Mouse (Mus musculus): ENCODE results near the gene Sprr3. TPM values are rescaled to one million over a fixed set of nuclear protein-coding genes. Genes with fewer than 3 reads are reported as not detected.
"Not testable (repeated sequence)": the region's sequence is repeated elsewhere in the genome, so short reads cannot be mapped to it uniquely, and the experiment has no call there.

Gene Sprr3
- not detected in 2 replicates for polyA plus RNA-seq (2012; rRNA removed)

DNA sequence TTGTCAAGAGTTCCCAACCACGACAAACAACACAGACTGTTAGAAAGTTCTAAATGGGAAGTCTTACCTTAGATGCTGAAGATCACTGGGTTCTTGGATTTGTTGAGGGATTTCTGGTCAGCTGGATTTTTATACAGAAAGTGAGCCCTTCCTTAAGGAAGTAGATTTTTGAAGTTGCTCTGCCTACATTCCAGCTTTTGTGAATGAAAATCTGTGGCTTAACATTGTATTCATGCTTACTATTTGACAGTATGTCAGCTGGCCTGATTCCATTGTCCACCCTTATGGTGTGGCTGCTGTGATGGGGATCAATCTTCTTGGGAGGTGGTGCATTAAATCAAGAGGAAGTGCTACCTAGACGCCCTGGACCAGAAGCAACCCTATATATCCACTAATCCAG is at the start of gene Sprr3:
Gene Sprr3 (minus strand): TSS at position 101 of the 400 bp plus-strand sequence.
- H3K27ac ChIP-seq (ENCODE audit: insufficient read depth, low read length), result no peak within 1 kb of the TSS
- WGBS, result 64% methylated on average over 2 of the region's 2 CpGs

GRCm38 (mm10) chr3:92508185-92508584 is 49.7 kb upstream of the Sprr3 start:
- DNase-seq (ENCODE audit: low read depth in 1 of 2, low spot score in 2 of 2), result no peak
- WGBS, result 85% methylated on average over 1 of the region's 1 CpGs
- H3K4me3 ChIP-seq (ENCODE audit: extremely low read depth, insufficient read depth, insufficient read length), result no peak overlapping the region
- no peak overlapping the region for H3K27ac ChIP-seq (ENCODE audit: insufficient read depth, low read length)
- TF ChIP-seq POLR2A (IDR thresholded peaks at IDR 0.05; ENCODE audit: low read depth, low read length) (no peak), CTCF (IDR thresholded peaks at IDR 0.05; ENCODE audit: extremely low read depth, insufficient read depth, insufficient read length, insufficient replicate concordance) (no peak)
- H3K36me3 ChIP-seq (ENCODE audit: control insufficient read depth, insufficient read depth, low read length), result no peaks in the 10 kb centered on the region
- no peaks in the 10 kb centered on the region for H3K4me1 ChIP-seq (ENCODE audit: control insufficient read depth, insufficient read depth, insufficient read length)
- H3K27me3 ChIP-seq (ENCODE audit: control insufficient read depth, insufficient read depth, low read length), result no peaks in the 10 kb centered on the region

More for the DNA sequence above, at the start of gene Sprr3:
- no peaks in the 10 kb centered on the region for H3K36me3 ChIP-seq (ENCODE audit: control insufficient read depth, insufficient read depth, low read length)
- DNase-seq (ENCODE audit: low read depth in 1 of 2, low spot score in 2 of 2), result no peak
- no peaks in the 10 kb centered on the region for H3K4me1 ChIP-seq (ENCODE audit: control insufficient read depth, insufficient read depth, insufficient read length)
- H3K27me3 ChIP-seq (ENCODE audit: control insufficient read depth, insufficient read depth, low read length), result no peaks in the 10 kb centered on the region
- no peak within 1 kb of the TSS for H3K4me3 ChIP-seq (ENCODE audit: extremely low read depth, insufficient read depth, insufficient read length)
- TF ChIP-seq POLR2A (IDR thresholded peaks at IDR 0.05; ENCODE audit: low read depth, low read length) (no peak), CTCF (IDR thresholded peaks at IDR 0.05; ENCODE audit: extremely low read depth, insufficient read depth, insufficient read length, insufficient replicate concordance) (no peak)

DNA sequence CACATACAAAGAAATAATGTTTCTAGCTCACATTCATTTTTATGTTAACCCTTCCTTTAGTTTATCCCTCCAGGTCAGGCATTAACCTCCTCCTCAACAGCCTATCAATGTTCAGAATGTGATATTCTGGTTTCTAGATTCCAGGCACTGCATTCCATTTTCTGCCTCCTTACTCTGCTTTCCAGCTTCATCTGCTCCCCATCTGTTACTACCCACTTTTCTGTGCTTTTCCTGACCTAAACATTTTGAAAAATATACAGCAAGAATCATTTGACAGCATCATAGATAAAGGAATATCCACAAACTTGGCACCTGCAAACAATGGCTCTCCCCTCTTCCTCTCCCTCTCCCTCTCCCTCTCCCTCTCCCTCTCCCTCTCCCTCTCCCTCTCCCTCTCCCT is 45.0 kb upstream of the Sprr3 start:
- no peaks in the 10 kb centered on the region for H3K4me1 ChIP-seq (ENCODE audit: control insufficient read depth, insufficient read depth, insufficient read length)
- no peak overlapping the region for H3K27ac ChIP-seq (ENCODE audit: insufficient read depth, low read length)
- no peak for DNase-seq (ENCODE audit: low read depth in 1 of 2, low spot score in 2 of 2)
- no peaks in the 10 kb centered on the region for H3K27me3 ChIP-seq (ENCODE audit: control insufficient read depth, insufficient read depth, low read length)
- no peaks in the 10 kb centered on the region for H3K36me3 ChIP-seq (ENCODE audit: control insufficient read depth, insufficient read depth, low read length)
- TF ChIP-seq POLR2A (IDR thresholded peaks at IDR 0.05; ENCODE audit: low read depth, low read length), result no peak
- no peak for TF ChIP-seq CTCF (IDR thresholded peaks at IDR 0.05; ENCODE audit: extremely low read depth, insufficient read depth, insufficient read length, insufficient replicate concordance)
- no peak overlapping the region for H3K4me3 ChIP-seq (ENCODE audit: extremely low read depth, insufficient read depth, insufficient read length)

DNA sequence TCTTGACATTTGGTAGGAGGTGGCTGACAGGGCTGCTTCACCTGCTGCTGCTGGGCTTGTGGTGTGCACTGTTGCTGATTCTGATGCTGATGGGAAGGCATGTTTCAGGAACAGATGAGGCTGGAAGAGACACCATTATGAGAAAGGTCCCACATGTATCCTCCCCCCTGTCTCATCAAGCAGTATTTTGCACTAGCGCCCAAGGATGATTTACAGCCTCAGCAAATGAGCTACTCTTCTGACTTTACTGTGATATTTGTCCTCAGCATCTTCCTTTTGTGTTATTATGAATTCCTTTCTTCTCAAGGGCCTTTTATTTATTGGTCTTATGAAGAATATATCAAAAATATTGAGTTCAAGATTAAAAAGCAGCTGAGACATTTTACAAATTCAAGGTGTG is 41.9 kb upstream of the Sprr3 start, which contains the start of gene Sprr4:
Gene Sprr4 (minus strand): TSS at position 101 of the 400 bp plus-strand sequence.
- TF ChIP-seq POLR2A (IDR thresholded peaks at IDR 0.05; ENCODE audit: low read depth, low read length) (no peak), CTCF (IDR thresholded peaks at IDR 0.05; ENCODE audit: extremely low read depth, insufficient read depth, insufficient read length, insufficient replicate concordance) (no peak)
- WGBS, result 90% methylated on average over 1 of the region's 1 CpGs
- no peaks in the 10 kb centered on the region for H3K36me3 ChIP-seq (ENCODE audit: control insufficient read depth, insufficient read depth, low read length)
- H3K4me1 ChIP-seq (ENCODE audit: control insufficient read depth, insufficient read depth, insufficient read length), result no peaks in the 10 kb centered on the region
- no peaks in the 10 kb centered on the region for H3K27me3 ChIP-seq (ENCODE audit: control insufficient read depth, insufficient read depth, low read length)
- no peak within 1 kb of the TSS for H3K27ac ChIP-seq (ENCODE audit: insufficient read depth, low read length)
- no peak within 1 kb of the TSS for H3K4me3 ChIP-seq (ENCODE audit: extremely low read depth, insufficient read depth, insufficient read length)
- no peak for DNase-seq (ENCODE audit: low read depth in 1 of 2, low spot score in 2 of 2)

GRCm38 (mm10) chr3:92490262-92490661 is 31.7 kb upstream of the Sprr3 start:
- not testable (repeated sequence) for H3K4me3 ChIP-seq (ENCODE audit: extremely low read depth, insufficient read depth, insufficient read length); H3K27ac ChIP-seq (ENCODE audit: insufficient read depth, low read length); H3K36me3 ChIP-seq (ENCODE audit: control insufficient read depth, insufficient read depth, low read length); DNase-seq (ENCODE audit: low read depth in 1 of 2, low spot score in 2 of 2); H3K4me1 ChIP-seq (ENCODE audit: control insufficient read depth, insufficient read depth, insufficient read length); H3K27me3 ChIP-seq (ENCODE audit: control insufficient read depth, insufficient read depth, low read length)

DNA sequence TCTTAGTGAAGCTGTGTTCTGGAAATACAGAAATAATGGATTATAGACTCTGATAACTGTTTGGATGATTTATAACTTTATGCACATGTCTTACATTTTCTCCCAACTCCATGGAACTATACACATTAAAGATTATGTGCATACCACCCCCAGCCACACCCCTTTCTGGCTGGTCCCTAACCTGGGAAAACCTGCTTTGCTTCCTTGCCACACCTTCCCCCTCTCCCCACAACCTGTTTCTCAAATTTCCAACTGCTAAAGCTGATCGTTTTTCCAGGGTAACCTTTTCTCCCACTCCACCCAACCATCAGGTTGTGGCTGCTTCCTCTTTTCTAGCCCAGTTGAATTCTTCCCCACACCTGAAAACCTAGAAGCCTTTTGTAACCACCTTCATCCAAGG is 27.8 kb upstream of the Sprr3 start:
- H3K27me3 ChIP-seq (ENCODE audit: control insufficient read depth, insufficient read depth, low read length), result no peaks in the 10 kb centered on the region
- H3K4me3 ChIP-seq (ENCODE audit: extremely low read depth, insufficient read depth, insufficient read length), result no peak overlapping the region
- TF ChIP-seq POLR2A (IDR thresholded peaks at IDR 0.05; ENCODE audit: low read depth, low read length) (no peak), CTCF (IDR thresholded peaks at IDR 0.05; ENCODE audit: extremely low read depth, insufficient read depth, insufficient read length, insufficient replicate concordance) (no peak)
- no peaks in the 10 kb centered on the region for H3K4me1 ChIP-seq (ENCODE audit: control insufficient read depth, insufficient read depth, insufficient read length)
- no peak for DNase-seq (ENCODE audit: low read depth in 1 of 2, low spot score in 2 of 2)
- 16% methylated on average over 1 of the region's 1 CpGs for WGBS
- H3K27ac ChIP-seq (ENCODE audit: insufficient read depth, low read length), result no peak overlapping the region
- no peaks in the 10 kb centered on the region for H3K36me3 ChIP-seq (ENCODE audit: control insufficient read depth, insufficient read depth, low read length)

DNA sequence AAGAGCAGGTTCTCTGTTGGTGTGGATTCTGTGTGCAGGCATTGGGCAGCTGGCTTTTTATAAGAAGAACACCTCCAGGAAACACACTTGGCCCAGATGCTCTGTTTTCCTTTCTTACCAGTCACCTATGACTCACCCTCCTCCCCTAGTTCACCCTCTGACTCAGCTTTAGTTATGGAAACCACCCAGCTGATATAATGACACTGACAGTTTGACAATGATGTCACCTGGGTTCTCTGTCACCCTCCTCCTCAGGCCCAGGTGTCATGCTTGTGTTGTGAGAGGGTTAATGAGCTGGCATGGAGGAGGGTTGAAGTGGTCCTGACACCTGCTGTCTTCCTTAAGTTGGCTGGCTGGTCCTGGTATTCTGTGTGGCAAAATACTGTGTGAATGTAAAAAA is 27.3 kb upstream of the Sprr3 start, which contains the start of gene Sprr1a:
Gene Sprr1a (minus strand): TSS at position 33 of the 400 bp plus-strand sequence.
- no peak for DNase-seq (ENCODE audit: low read depth in 1 of 2, low spot score in 2 of 2)
- H3K36me3 ChIP-seq (ENCODE audit: control insufficient read depth, insufficient read depth, low read length), result no peaks in the 10 kb centered on the region
- no peaks in the 10 kb centered on the region for H3K27me3 ChIP-seq (ENCODE audit: control insufficient read depth, insufficient read depth, low read length)
- no peak within 1 kb of the TSS; the same call in 1 of the 2 replicates for H3K4me3 ChIP-seq (ENCODE audit: extremely low read depth, insufficient read depth, insufficient read length)
- no peaks in the 10 kb centered on the region for H3K4me1 ChIP-seq (ENCODE audit: control insufficient read depth, insufficient read depth, insufficient read length)
- H3K27ac ChIP-seq (ENCODE audit: insufficient read depth, low read length), result no peak within 1 kb of the TSS
- no peak for TF ChIP-seq POLR2A (IDR thresholded peaks at IDR 0.05; ENCODE audit: low read depth, low read length)
- TF ChIP-seq CTCF (IDR thresholded peaks at IDR 0.05; ENCODE audit: extremely low read depth, insufficient read depth, insufficient read length, insufficient replicate concordance), result no peak

- not testable (repeated sequence) for H3K27ac ChIP-seq (ENCODE audit: insufficient read depth, low read length); DNase-seq (ENCODE audit: low read depth in 1 of 2, low spot score in 2 of 2); H3K36me3 ChIP-seq (ENCODE audit: control insufficient read depth, insufficient read depth, low read length); H3K27me3 ChIP-seq (ENCODE audit: control insufficient read depth, insufficient read depth, low read length); H3K4me3 ChIP-seq (ENCODE audit: extremely low read depth, insufficient read depth, insufficient read length); H3K4me1 ChIP-seq (ENCODE audit: control insufficient read depth, insufficient read depth, insufficient read length)
These were observed 22.7 kb upstream of the Sprr3 start for GRCm38 (mm10) chr3:92481249-92481648.

Measured in spleen, adult 2 months (tissue).